Mouse (Mus musculus) lung, adult 18-20 months (tissue): Measurements from ENCODE around the gene Olfr894.
"Not testable (repeated sequence)": the region's sequence is repeated elsewhere in the genome, so short reads cannot be mapped to it uniquely, and the experiment has no call there.

Source experiments
- DNase-seq, 2 experiments: peaks; one replicate each; pipeline ENCODE4 v3.0.0; 2022; ENCODE audit warnings: mixed read lengths in 2 of 2

Gene Olfr894

GRCm38 (mm10) chr9:38217755-38218154 is at the start of gene Olfr894:
Gene Olfr894, plus strand, starts transcription at chr9:38218055.
- no peak for DNase-seq

GRCm38 (mm10) chr9:38168341-38168740 is 49.5 kb upstream of the Olfr894 start:
- DNase-seq = not testable (repeated sequence)

GRCm38 (mm10) chr9:38180721-38181120 is 37.1 kb upstream of the Olfr894 start, which contains the start of gene Olfr891:
Gene Olfr891, minus strand, starts transcription at chr9:38180821.
- DNase-seq = no peak

- DNase-seq = no peak
These were observed 9.8 kb upstream of the Olfr894 start, which contains the start of gene Olfr893 for GRCm38 (mm10) chr9:38208065-38208464. Gene Olfr893, plus strand, starts transcription at chr9:38208365.

GRCm38 (mm10) chr9:38252474-38252873 is 34.6 kb downstream of the Olfr894 start, which contains the start of gene Olfr143:
Gene Olfr143, plus strand, starts transcription at chr9:38252774.
- DNase-seq = no peak

- DNase-seq = no peak
These were observed 49.7 kb downstream of the Olfr894 start, which contains the start of gene Olfr895 for GRCm38 (mm10) chr9:38267551-38267950. Gene Olfr895, plus strand, starts transcription at chr9:38267851.
